Mouse (Mus musculus): ENCODE measurements around the gene Gabarap. TPM values are rescaled to one million over a fixed set of nuclear protein-coding genes. Genes with fewer than 3 reads are reported as not detected.

The Gabarap gene
- total RNA-seq, 2 experiments from 2014 or later = 339 to 345 TPM

Small RNAs within 50 kb of the gene (microRNA-seq; reads per million reads assigned to microRNA genes)
- gene Gm44349 (not detected), gene Mir324 (5,227 reads per million, percentile 89 among the genes with 10 or more reads in this experiment)

Other genes with a start within 250 kb of the Gabarap start
- gene Polr2a, start 232.5 kb upstream of the Gabarap start, total RNA-seq (2021) = 10 to 100 TPM; 53.9 to 67.5 TPM
- gene Slc35g3, start 229.2 kb upstream of the Gabarap start, total RNA-seq (2021) = not detected
- 10 to 100 TPM; 35.5 to 41.2 TPM for gene Zbtb4, start 225.2 kb upstream of the Gabarap start, total RNA-seq (2021)
- gene Chrnb1, start 195.2 kb upstream of the Gabarap start, total RNA-seq (2021) = 1 to 10 TPM; 2.3 to 7.9 TPM
- gene Fgf11, start 189.3 kb upstream of the Gabarap start, total RNA-seq (2021) = 1 to 10 TPM; 2.4 to 3.8 TPM
- 1 to 10 TPM; 1.0 TPM for gene Tmem102, start 185.5 kb upstream of the Gabarap start, total RNA-seq (2021)
- gene Gm39566, start 175.8 kb upstream of the Gabarap start, total RNA-seq (2021) = not detected
- not detected for gene Spem2, start 172.7 kb upstream of the Gabarap start, total RNA-seq (2021)
- not detected for gene Spem1, start 169.0 kb upstream of the Gabarap start, total RNA-seq (2021)
- gene Nlgn2, start 153.4 kb upstream of the Gabarap start, total RNA-seq (2021) = 10 to 100 TPM; 17.3 to 23.5 TPM
- gene Tmem256, start 152.6 kb upstream of the Gabarap start, total RNA-seq (2021) = 100 to 1,000 TPM; 137 to 145 TPM
- gene Plscr3, start 144.8 kb upstream of the Gabarap start, total RNA-seq (2021) = 10 to 100 TPM; 49.2 to 59.2 TPM
- under 1 TPM; 0.12 to 0.24 TPM for gene Tnk1, start 132.4 kb upstream of the Gabarap start, total RNA-seq (2021)
- not detected for gene Tmem95, start 113.1 kb upstream of the Gabarap start, total RNA-seq (2021)
- 1 to 10 TPM; 4.1 to 4.2 TPM for gene Kctd11, start 109.7 kb upstream of the Gabarap start, total RNA-seq (2021)
- 1 to 10 TPM; 4.3 to 4.7 TPM for gene Acap1, start 95.6 kb upstream of the Gabarap start, total RNA-seq (2021)
- 1 to 10 TPM; 3.1 to 3.2 TPM for gene 2810408A11Rik, start 90.2 kb upstream of the Gabarap start, total RNA-seq (2021)
- gene Neurl4, start 90.1 kb upstream of the Gabarap start, total RNA-seq (2021) = 10 to 100 TPM; 33.6 to 48.1 TPM
- 10 to 100 TPM; 42.3 to 43.1 TPM for gene Gps2, start 77.3 kb upstream of the Gabarap start, total RNA-seq (2021)
- 100 to 1,000 TPM; 578 to 644 TPM for gene Eif5a, start 69.2 kb upstream of the Gabarap start, total RNA-seq (2021)
- gene Ybx2, start 55.3 kb upstream of the Gabarap start, total RNA-seq (2021) = 10 to 100 TPM; 19.6 to 44.5 TPM
- gene Slc2a4, start 43.0 kb upstream of the Gabarap start, total RNA-seq (2021) = 10 to 100 TPM; 67.6 to 81.9 TPM
- 1 to 10 TPM in 1 of 2 experiments, under 1 TPM in 1; 0.70 to 1.2 TPM for gene Cldn7, start 26.4 kb upstream of the Gabarap start, total RNA-seq (2021)
- 100 to 1,000 TPM; 117 to 148 TPM for gene Ctdnep1, start 10.0 kb upstream of the Gabarap start, total RNA-seq (2021)
- 10 to 100 TPM; 66.8 to 71.4 TPM for gene Elp5, start 8.6 kb upstream of the Gabarap start, total RNA-seq (2021)
- 10 to 100 TPM; 43.5 to 50.5 TPM for gene Phf23, start 4.6 kb downstream of the Gabarap start, total RNA-seq (2021)
- gene Dvl2, start 9.5 kb downstream of the Gabarap start, total RNA-seq (2021) = 10 to 100 TPM; 15.7 to 23.0 TPM
- 1,000 to 10,000 TPM; 1,467 to 1,540 TPM for gene Acadvl, start 24.3 kb downstream of the Gabarap start, total RNA-seq (2021)
- 10 to 100 TPM; 29.9 to 37.6 TPM for gene Dlg4, start 25.8 kb downstream of the Gabarap start, total RNA-seq (2021)
- gene Asgr1, start 62.9 kb downstream of the Gabarap start, total RNA-seq (2021) = 10 to 100 TPM; 35.0 to 76.1 TPM
- gene Asgr2, start 101.5 kb downstream of the Gabarap start, total RNA-seq (2021) = 10 to 100 TPM; 17.1 to 37.9 TPM
- 1 to 10 TPM; 2.1 to 2.5 TPM for gene Mgl2, start 139.2 kb downstream of the Gabarap start, total RNA-seq (2021)
- 1 to 10 TPM; 4.6 to 5.1 TPM for gene Clec10a, start 165.1 kb downstream of the Gabarap start, total RNA-seq (2021)
- 1 to 10 TPM; 1.3 to 2.5 TPM for gene Slc16a11, start 221.6 kb downstream of the Gabarap start, total RNA-seq (2021)
- 1 to 10 TPM; 3.8 to 6.2 TPM for gene Slc16a13, start 229.9 kb downstream of the Gabarap start, total RNA-seq (2021)
- gene Bcl6b, start 238.7 kb downstream of the Gabarap start, total RNA-seq (2021) = 10 to 100 TPM; 27.1 to 31.1 TPM
- gene 0610010K14Rik, start 246.8 kb downstream of the Gabarap start, total RNA-seq (2021) = 10 to 100 TPM; 58.6 to 62.3 TPM
- gene Gm21988, start 248.7 kb downstream of the Gabarap start, total RNA-seq (2021) = 1 to 10 TPM; 4.0 to 4.9 TPM
- 100 to 1,000 TPM; 139 to 162 TPM for gene Rnasek, start 248.7 kb downstream of the Gabarap start, total RNA-seq (2021)

Data from adrenal gland, postnatal 10 days (tissue).